9 mouse cellular contexts compared by ENCODE assay signal in genomic region chr3:32399931-32400330, GRCm38 (mm10). TPM values are rescaled to one million over a fixed set of nuclear protein-coding genes. Genes with fewer than 3 reads are reported as not detected.
DNase-seq lines count a peak whose midpoint lies in the region; ATAC-seq and TF ChIP-seq lines count a peak whose summit lies in the region.
"Had no signal": no experiment of that assay in that cellular context is flagged by ENCODE, and none has a peak within 500 bp of the region (broad histone marks: within the 10 kb centered on the region; RNA-seq: fewer than 3 reads in every experiment).

No protein-coding gene starts in this region.

- no peaks in the 10 kb centered on the region for H3K27me3 ChIP-seq in limb, embryonic 13.5 days
- H3K27me3 ChIP-seq: lung, embryonic 15.5 days had no signal

- DNase-seq in gastrocnemius, adult 2 months, result no peak
- DNase-seq in gastrocnemius, postnatal 14 days, result no peak
- DNase-seq in lung, adult 18-20 months, result peak; percentile 23 to 43
- no peak for DNase-seq in lung, postnatal 36 days
- peak; percentile 20 for DNase-seq in embryo, embryonic 10 days (ENCODE audit: low spot score)
- no peak for DNase-seq in right cerebral cortex, postnatal 14 days

- no peaks in the 10 kb centered on the region for H3K36me3 ChIP-seq in limb, embryonic 13.5 days
- H3K36me3 ChIP-seq: lung, embryonic 15.5 days had no signal

- H3K9me3 ChIP-seq in limb, embryonic 13.5 days, result no peaks in the 10 kb centered on the region
- H3K9me3 ChIP-seq: lung, embryonic 15.5 days had no signal

- peak overlapping the region; percentile 32 for H3K4me2 ChIP-seq in limb, embryonic 13.5 days (replicated peaks)
- H3K4me2 ChIP-seq: lung, embryonic 15.5 days had no signal

- 37% methylated on average over 2 of the region's 2 CpGs for WGBS in limb, embryonic 13.5 days

- intact Hi-C loops in gastrocnemius, adult 2 months (cut with DNase I), result loop anchor here (2.0 to 5.0 kb wide), 2 partner anchors 53 to 112 kb away; partner anchors contain the start of gene Zfp639
- intact Hi-C loops in gastrocnemius, postnatal 14 days (cut with DNase I; ENCODE audit: low total_unique reads), result loop anchor here (5.0 kb wide), 1 partner anchor 57 kb away; no protein-coding TSS in a partner anchor

- no peak for TF ChIP-seq CTCF in gastrocnemius, adult 2 months (IDR thresholded peaks at IDR 0.05)

- H3K9ac ChIP-seq in limb, embryonic 13.5 days, result no peak overlapping the region; the same call in 1 of the 2 replicates
- H3K9ac ChIP-seq: lung, embryonic 15.5 days had no signal

- peak overlapping the region; percentile 15; the same call in 1 of the 2 replicates for H3K4me3 ChIP-seq in gastrocnemius, adult 2 months
- H3K4me3 ChIP-seq in limb, embryonic 13.5 days, result no peak overlapping the region
- H3K4me3 ChIP-seq: lung, embryonic 15.5 days had no signal

- H3K27ac ChIP-seq in gastrocnemius, adult 2 months, result peak overlapping the region; percentile 91
- no peak overlapping the region for H3K27ac ChIP-seq in limb, embryonic 13.5 days
- H3K27ac ChIP-seq: lung, embryonic 15.5 days had no signal

- no peak for ATAC-seq in limb, embryonic 13.5 days (ENCODE audit: low FRiP score, low read depth)
- no peak for ATAC-seq in inflammation-experienced regulatory T-cells, adult 6 months

- H3K4me1 ChIP-seq in limb, embryonic 13.5 days, result peaks cover 50% of the 10 kb centered on the region

RNA-seq across cellular contexts. Expression of gene Pik3ca, which starts 2.5 kb away (rescaled TPM):
- total RNA-seq in gastrocnemius, adult 2 months (2021), result 10 to 100 TPM; 40.1 to 63.3 TPM
- total RNA-seq in gastrocnemius, postnatal 14 days (2021), result 10 to 100 TPM; 36.9 to 40.9 TPM
- polyA plus RNA-seq in limb, embryonic 13.5 days (2015; fragmentation: Nextera tagmentation; extraction: Ambion mirVana), result 8.5 and 10.6 TPM in 2 replicates
- 10 to 100 TPM; 14.7 to 27.5 (median 17.2) TPM for polyA plus RNA-seq in inflammation-experienced regulatory T-cells, adult 6 months (2017; shearing (Covaris generic))

RNA-seq across cellular contexts. Expression of gene Zmat3, which starts 34.1 kb away (rescaled TPM):
- 1 to 10 TPM; 6.3 to 9.3 TPM for total RNA-seq in gastrocnemius, adult 2 months (2021)
- 10 to 100 TPM in 1 of 2 experiments, 1 to 10 TPM in 1; 6.9 to 10.1 TPM for total RNA-seq in gastrocnemius, postnatal 14 days (2021)
- polyA plus RNA-seq in limb, embryonic 13.5 days (2015; fragmentation: Nextera tagmentation; extraction: Ambion mirVana), result 5.5 and 5.7 TPM in 2 replicates
- 1 to 10 TPM; 4.7 to 9.1 (median 5.8) TPM for polyA plus RNA-seq in inflammation-experienced regulatory T-cells, adult 6 months (2017; shearing (Covaris generic))

Comparison
In these comparisons a context has a peak if more than half of its experiments do, and no peak if none do; other contexts are left out.
1. DNase-seq: peak in lung, adult 18-20 months (2 of 2) and embryo, embryonic 10 days (single experiment); none in gastrocnemius, adult 2 months (single experiment), gastrocnemius, postnatal 14 days (single experiment), lung, postnatal 36 days (single experiment) and right cerebral cortex, postnatal 14 days (single experiment).